Mouse (Mus musculus): ENCODE measurements at regions not wholly inside any gene's neighbourhood (a gene's known extent, or its start where the extent isn't known, plus 50 kb on each side); places are given as distances from the start of the nearest gene placed in this dataset.

DNA sequence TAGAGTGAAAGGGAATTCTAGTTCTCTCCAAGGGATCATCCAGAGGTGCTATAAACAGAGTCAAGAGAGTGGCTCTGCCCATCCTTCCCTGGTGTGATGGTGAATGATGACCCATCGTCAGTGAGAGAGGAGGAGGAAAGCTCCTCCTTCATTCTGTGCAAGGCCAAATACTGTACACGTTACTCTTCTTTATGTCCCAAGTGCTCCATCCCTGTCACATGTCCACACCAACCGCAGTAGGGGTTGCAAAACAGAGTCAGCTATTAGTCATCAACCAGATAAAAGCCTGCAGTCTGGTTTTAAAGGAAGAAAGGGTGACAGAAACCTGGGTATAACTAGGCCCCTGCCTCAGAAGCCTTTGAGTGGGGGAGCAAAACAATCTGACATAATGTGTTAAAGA lies 512.2 kb downstream of the Ccdc171 start:
- WGBS = 86% methylated on average over 3 of the region's 3 CpGs
- no peak overlapping the region for H3K4me3 ChIP-seq (replicated peaks; ENCODE audit: low read depth, low read length)
- no peaks in the 10 kb centered on the region for H3K4me1 ChIP-seq (ENCODE audit: control insufficient read depth, insufficient read depth, low read length)
- H3K27ac ChIP-seq (replicated peaks; ENCODE audit: low read depth, low read length) = no peak overlapping the region
- H3K27me3 ChIP-seq (ENCODE audit: control insufficient read depth, insufficient read depth, low read length) = no peaks in the 10 kb centered on the region
- no peaks in the 10 kb centered on the region for H3K9me3 ChIP-seq (ENCODE audit: control insufficient read depth, low read length)
- ATAC-seq (ENCODE audit: low FRiP score, low TSS enrichment) = no peak
- DNase-seq = no peak
- no peaks in the 10 kb centered on the region for H3K36me3 ChIP-seq (ENCODE audit: control insufficient read depth, insufficient read depth, low read length)
- no peak overlapping the region for H3K9ac ChIP-seq (replicated peaks; ENCODE audit: low read length)
- H3K4me2 ChIP-seq (ENCODE audit: low read length) = no peak overlapping the region

DNA sequence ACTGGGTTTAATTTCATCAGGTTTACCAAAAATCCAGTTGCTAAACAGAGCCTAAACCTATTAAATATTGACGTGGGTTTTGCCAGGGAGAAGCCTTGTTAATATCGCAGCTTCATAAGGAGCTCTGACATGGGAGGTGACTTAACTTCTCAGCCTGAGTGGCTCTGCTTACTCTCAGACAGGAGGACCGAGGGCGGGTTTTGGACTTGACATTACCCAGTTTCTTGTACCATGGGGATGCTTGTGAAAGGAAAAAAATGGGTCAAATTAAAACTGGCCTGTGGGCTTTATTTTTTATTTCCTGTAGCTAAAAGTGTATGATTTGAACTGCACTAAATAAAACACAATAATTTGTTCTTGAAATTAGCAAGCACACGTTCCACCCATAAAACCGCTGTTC lies 524.9 kb downstream of the Ccdc171 start:
- Histone ChIP-seq H3K4me2 (ENCODE audit: low read length) (no peak overlapping the region), H3K27ac (replicated peaks; ENCODE audit: low read depth, low read length) (no peak overlapping the region), H3K27me3 (ENCODE audit: control insufficient read depth, insufficient read depth, low read length) (no peaks in the 10 kb centered on the region), H3K4me3 (replicated peaks; ENCODE audit: low read depth, low read length) (no peak overlapping the region), H3K36me3 (ENCODE audit: control insufficient read depth, insufficient read depth, low read length) (no peaks in the 10 kb centered on the region), H3K9me3 (ENCODE audit: control insufficient read depth, low read length) (no peaks in the 10 kb centered on the region), H3K9ac (replicated peaks; ENCODE audit: low read length) (no peak overlapping the region), H3K4me1 (ENCODE audit: control insufficient read depth, insufficient read depth, low read length) (no peaks in the 10 kb centered on the region)
- DNase-seq (no peak), ATAC-seq (ENCODE audit: low FRiP score, low TSS enrichment) (no peak)
- WGBS = 87% methylated on average over 6 of the region's 6 CpGs

DNA sequence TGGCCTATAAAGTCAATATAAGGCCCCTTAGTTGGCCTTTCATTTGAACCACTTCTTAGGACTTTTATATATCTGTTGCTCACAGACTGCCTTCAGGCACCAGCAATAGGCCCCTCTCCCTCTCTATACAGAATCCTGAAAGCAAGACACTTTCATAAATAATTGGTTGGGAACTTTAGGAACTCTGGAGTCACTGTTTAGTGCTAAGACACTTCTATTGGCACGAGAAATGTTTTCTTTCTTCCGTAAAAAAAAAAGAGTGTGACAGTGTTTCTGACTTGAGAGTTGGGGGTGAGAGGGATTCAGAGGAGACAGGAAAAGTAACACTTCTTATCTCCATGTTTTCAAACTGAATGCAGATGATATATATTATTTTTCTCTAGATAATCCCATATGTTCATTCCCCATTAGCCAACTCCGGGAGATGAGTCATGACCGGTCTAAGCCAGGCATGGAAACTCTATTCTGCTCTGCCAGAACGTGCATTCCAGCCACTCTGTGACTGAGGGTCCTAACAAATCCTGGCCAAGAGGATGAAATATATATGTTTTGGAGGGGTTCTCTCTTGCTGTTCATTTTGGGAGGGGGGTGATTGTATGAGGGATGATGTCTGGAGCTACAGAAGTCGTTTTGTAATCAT lies 531.6 kb downstream of the Ccdc171 start:
- no peak for ATAC-seq (ENCODE audit: low FRiP score, low TSS enrichment)
- DNase-seq = no peak
- Histone ChIP-seq H3K4me2 (ENCODE audit: low read length) (no peak overlapping the region), H3K4me3 (replicated peaks; ENCODE audit: low read depth, low read length) (no peak overlapping the region), H3K9me3 (ENCODE audit: control insufficient read depth, low read length) (no peaks in the 10 kb centered on the region), H3K36me3 (ENCODE audit: control insufficient read depth, insufficient read depth, low read length) (no peaks in the 10 kb centered on the region), H3K27me3 (ENCODE audit: control insufficient read depth, insufficient read depth, low read length) (no peaks in the 10 kb centered on the region), H3K9ac (replicated peaks; ENCODE audit: low read length) (no peak overlapping the region), H3K27ac (replicated peaks; ENCODE audit: low read depth, low read length) (no peak overlapping the region), H3K4me1 (ENCODE audit: control insufficient read depth, insufficient read depth, low read length) (no peaks in the 10 kb centered on the region)
- 94% methylated on average over 6 of the region's 6 CpGs for WGBS

DNA sequence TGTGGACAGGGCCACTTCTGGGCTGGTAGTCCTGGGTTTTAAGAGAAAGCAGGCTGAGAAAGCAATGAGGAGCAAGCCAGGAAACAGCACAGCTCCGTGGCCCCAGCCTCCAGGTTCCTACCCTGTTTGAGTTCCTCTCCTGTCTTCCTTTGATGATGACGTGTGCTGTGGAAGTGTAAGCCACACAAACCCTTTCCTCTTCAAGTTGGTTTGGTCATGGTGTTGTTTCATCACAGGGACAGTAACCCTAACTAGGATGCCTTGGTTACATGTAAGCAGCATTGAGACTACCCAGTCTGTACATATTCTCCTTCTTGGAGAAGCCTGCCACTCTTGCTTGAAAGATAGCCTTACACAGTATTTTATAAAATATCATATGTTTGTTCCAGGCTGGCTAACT lies 534.8 kb downstream of the Ccdc171 start:
- H3K9me3 ChIP-seq (ENCODE audit: control insufficient read depth, low read length) = no peaks in the 10 kb centered on the region
- H3K4me2 ChIP-seq (ENCODE audit: low read length) = no peak overlapping the region
- H3K4me3 ChIP-seq (replicated peaks; ENCODE audit: low read depth, low read length) = no peak overlapping the region
- no peaks in the 10 kb centered on the region for H3K36me3 ChIP-seq (ENCODE audit: control insufficient read depth, insufficient read depth, low read length)
- H3K4me1 ChIP-seq (ENCODE audit: control insufficient read depth, insufficient read depth, low read length) = no peaks in the 10 kb centered on the region
- ATAC-seq (ENCODE audit: low FRiP score, low TSS enrichment) (no peak), DNase-seq (no peak)
- H3K9ac ChIP-seq (replicated peaks; ENCODE audit: low read length) = no peak overlapping the region
- no peak overlapping the region for H3K27ac ChIP-seq (replicated peaks; ENCODE audit: low read depth, low read length)
- 82% methylated on average over 2 of the region's 2 CpGs for WGBS
- no peaks in the 10 kb centered on the region for H3K27me3 ChIP-seq (ENCODE audit: control insufficient read depth, insufficient read depth, low read length)

DNA sequence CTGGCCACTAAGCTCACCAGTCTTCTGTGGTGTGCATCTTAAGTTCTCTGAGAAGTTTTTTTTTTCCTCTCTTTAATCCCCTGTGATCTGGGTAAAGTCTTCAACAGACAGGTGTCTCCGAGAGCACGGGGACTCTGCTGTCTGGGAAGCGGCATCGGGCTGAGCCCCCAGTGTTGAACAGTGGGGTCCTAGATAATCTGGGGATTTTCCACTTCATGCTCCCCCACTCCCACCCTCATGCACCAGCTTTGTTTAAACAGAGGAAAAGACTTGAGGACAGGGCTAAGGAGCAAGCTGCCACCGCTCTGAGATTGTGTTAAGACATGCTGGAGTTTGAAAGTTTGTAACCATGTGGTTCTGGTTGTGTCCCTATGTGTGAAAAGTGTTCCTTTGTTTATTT lies 538.4 kb downstream of the Ccdc171 start:
- WGBS = 39% methylated on average over 5 of the region's 5 CpGs
- no peak for DNase-seq

DNA sequence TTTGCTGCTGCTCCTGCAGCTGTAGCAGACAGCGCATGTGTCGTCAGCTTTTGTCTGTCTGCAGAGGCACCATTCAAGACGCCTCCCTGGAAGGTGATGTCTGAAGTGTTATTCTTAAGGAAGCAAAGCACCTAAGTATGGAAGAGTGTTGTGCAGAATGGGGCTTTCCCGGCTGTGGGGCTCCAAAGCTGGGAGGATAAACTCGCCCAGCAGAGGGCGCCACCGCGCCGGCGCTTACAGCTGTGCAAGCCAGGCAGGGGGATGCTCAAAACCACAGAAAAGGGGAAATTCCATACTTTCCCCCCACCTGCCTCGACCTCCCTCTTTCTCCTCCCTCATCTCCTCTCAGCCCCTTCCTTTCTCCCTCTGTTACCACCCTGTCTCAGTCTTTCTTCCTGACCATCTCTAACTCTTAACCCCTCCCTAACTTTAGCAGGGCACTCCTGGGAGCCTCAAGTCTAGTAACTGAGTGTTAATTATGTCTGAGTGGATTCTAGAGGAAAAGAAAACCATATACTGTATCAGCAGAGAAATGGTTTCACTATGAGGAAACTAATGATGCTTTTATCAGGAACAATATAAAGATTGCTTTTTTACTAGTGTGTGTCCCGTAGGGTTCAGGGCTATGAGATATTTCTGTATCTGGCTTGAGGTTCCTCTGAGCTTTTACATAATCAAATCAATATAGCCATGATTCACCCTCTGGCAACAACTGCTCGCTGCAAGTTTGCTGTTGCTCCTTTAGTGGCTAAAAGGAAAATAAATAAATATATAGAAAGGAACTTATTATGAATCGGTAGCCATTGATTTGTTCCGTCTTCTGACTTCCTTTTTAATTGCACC lies 539.5 kb downstream of the Ccdc171 start:
- Histone ChIP-seq H3K9me3 (ENCODE audit: control insufficient read depth, low read length) (no peaks in the 10 kb centered on the region), H3K27me3 (ENCODE audit: control insufficient read depth, insufficient read depth, low read length) (no peaks in the 10 kb centered on the region), H3K4me2 (ENCODE audit: low read length) (no peak overlapping the region), H3K27ac (replicated peaks; ENCODE audit: low read depth, low read length) (no peak overlapping the region), H3K4me3 (replicated peaks; ENCODE audit: low read depth, low read length) (no peak overlapping the region), H3K9ac (replicated peaks; ENCODE audit: low read length) (no peak overlapping the region), H3K4me1 (ENCODE audit: control insufficient read depth, insufficient read depth, low read length) (no peaks in the 10 kb centered on the region), H3K36me3 (ENCODE audit: control insufficient read depth, insufficient read depth, low read length) (no peaks in the 10 kb centered on the region)
- 23% methylated on average over 15 of the region's 15 CpGs for WGBS
- ATAC-seq (ENCODE audit: low FRiP score, low TSS enrichment) = peak; percentile 47; the same call in 1 of the 2 replicates
- peak; percentile 90 for DNase-seq

More for the DNA sequence above, 538.4 kb downstream of the Ccdc171 start:
- H3K27me3 ChIP-seq (ENCODE audit: control insufficient read depth, insufficient read depth, low read length) = no peaks in the 10 kb centered on the region
- H3K4me2 ChIP-seq (ENCODE audit: low read length) = no peak overlapping the region
- H3K36me3 ChIP-seq (ENCODE audit: control insufficient read depth, insufficient read depth, low read length) = no peaks in the 10 kb centered on the region
- H3K4me1 ChIP-seq (ENCODE audit: control insufficient read depth, insufficient read depth, low read length) = no peaks in the 10 kb centered on the region
- H3K4me3 ChIP-seq (replicated peaks; ENCODE audit: low read depth, low read length) = no peak overlapping the region
- H3K9me3 ChIP-seq (ENCODE audit: control insufficient read depth, low read length) = no peaks in the 10 kb centered on the region
- H3K27ac ChIP-seq (replicated peaks; ENCODE audit: low read depth, low read length) = no peak overlapping the region
- no peak overlapping the region for H3K9ac ChIP-seq (replicated peaks; ENCODE audit: low read length)
- ATAC-seq (ENCODE audit: low FRiP score, low TSS enrichment) = no peak

DNA sequence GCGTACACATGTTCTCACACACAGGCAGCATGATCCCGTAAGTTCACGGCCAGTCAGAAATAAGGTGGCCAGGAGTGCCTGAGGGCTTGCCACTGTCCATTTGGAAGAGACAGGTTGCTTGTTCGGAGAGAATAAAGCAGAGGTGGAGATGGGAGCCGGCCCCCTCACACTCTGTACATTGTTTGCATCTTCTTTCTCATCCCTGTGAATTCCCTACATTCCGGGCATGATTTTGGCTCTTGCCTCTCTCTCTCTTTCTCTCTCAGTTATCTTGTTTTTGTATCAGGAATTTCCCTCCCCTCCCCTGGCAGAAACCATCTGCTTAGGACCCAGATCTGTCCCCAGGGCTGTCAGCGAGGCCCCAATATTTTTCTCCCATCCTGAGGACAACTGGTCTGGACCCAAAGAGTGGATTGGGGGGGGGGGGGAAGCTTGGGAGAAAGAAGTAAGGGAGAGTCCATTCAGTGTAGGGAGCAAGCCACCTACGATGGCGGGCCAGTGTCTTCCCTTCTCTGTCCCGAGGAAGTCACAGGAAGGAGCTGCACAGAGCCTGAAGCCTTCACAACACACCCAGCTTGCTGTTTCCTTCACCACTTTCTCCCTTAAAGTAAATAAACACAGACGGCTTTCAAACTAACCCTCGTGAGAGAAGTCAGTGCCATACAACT lies 540.2 kb downstream of the Ccdc171 start:
- no peak overlapping the region for H3K4me3 ChIP-seq (replicated peaks; ENCODE audit: low read depth, low read length)
- no peak for DNase-seq
- H3K27ac ChIP-seq (replicated peaks; ENCODE audit: low read depth, low read length) = 0 out of 2 replicates have a peak overlapping the region, but pooled peaks have one; percentile 20
- no peak overlapping the region for H3K9ac ChIP-seq (replicated peaks; ENCODE audit: low read length)
- no peaks in the 10 kb centered on the region for H3K4me1 ChIP-seq (ENCODE audit: control insufficient read depth, insufficient read depth, low read length)
- H3K36me3 ChIP-seq (ENCODE audit: control insufficient read depth, insufficient read depth, low read length) = no peaks in the 10 kb centered on the region
- no peak for ATAC-seq (ENCODE audit: low FRiP score, low TSS enrichment)
- 64% methylated on average over 12 of the region's 12 CpGs for WGBS
- no peaks in the 10 kb centered on the region for H3K27me3 ChIP-seq (ENCODE audit: control insufficient read depth, insufficient read depth, low read length)
- H3K9me3 ChIP-seq (ENCODE audit: control insufficient read depth, low read length) = no peaks in the 10 kb centered on the region
- H3K4me2 ChIP-seq (ENCODE audit: low read length) = no peak overlapping the region

DNA sequence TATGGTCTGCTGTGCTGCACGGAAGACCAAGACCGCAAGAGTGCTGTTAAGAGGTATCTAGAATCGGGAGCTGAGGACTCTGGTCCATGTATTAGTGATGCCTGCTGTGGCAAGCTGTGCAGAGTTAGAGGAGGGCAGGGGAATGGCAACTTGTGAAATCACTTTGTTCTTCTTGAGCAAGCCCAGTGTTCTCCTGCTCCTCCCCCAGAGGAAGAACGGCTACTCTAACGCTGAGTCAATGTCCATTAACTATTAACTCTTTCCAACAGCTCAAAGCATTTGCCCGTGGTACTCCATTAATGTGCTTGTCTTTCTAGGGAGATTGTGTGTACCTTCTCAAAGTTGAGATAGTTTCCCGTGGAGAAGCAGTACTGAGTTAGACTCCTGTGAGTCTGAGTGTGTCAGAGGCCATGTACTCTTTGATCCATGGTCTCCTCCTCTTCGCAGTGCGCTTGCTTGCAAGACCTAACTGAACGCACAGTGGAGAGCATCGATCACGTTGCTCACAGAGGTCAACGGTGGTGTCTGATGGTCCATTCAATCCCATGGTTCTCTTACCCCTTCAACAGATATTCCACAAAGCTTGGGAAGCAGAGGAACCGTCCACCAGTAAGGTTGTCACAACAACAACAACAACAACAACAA lies 542.7 kb downstream of the Ccdc171 start:
- H3K4me1 ChIP-seq (ENCODE audit: control insufficient read depth, insufficient read depth, low read length) = no peaks in the 10 kb centered on the region
- DNase-seq = no peak
- H3K9ac ChIP-seq (replicated peaks; ENCODE audit: low read length) = no peak overlapping the region
- H3K4me2 ChIP-seq (ENCODE audit: low read length) = no peak overlapping the region
- ATAC-seq (ENCODE audit: low FRiP score, low TSS enrichment) = no peak
- H3K27ac ChIP-seq (replicated peaks; ENCODE audit: low read depth, low read length) = no peak overlapping the region
- H3K36me3 ChIP-seq (ENCODE audit: control insufficient read depth, insufficient read depth, low read length) = no peaks in the 10 kb centered on the region
- H3K4me3 ChIP-seq (replicated peaks; ENCODE audit: low read depth, low read length) = no peak overlapping the region
- H3K9me3 ChIP-seq (ENCODE audit: control insufficient read depth, low read length) = no peaks in the 10 kb centered on the region
- WGBS = 85% methylated on average over 14 of the region's 14 CpGs
- H3K27me3 ChIP-seq (ENCODE audit: control insufficient read depth, insufficient read depth, low read length) = no peaks in the 10 kb centered on the region
